Mouse (Mus musculus): ENCODE measurements at regions not wholly inside any gene's neighbourhood (a gene's known extent, or its start where the extent isn't known, plus 50 kb on each side); places are given as distances from the start of the nearest gene placed in this dataset.

- DNase-seq (ENCODE audit: extremely low read depth): no peak
Observed at GRCm38 (mm10) chr13:81020106-81020747, 137.0 kb downstream of the Arrdc3 start.

DNA sequence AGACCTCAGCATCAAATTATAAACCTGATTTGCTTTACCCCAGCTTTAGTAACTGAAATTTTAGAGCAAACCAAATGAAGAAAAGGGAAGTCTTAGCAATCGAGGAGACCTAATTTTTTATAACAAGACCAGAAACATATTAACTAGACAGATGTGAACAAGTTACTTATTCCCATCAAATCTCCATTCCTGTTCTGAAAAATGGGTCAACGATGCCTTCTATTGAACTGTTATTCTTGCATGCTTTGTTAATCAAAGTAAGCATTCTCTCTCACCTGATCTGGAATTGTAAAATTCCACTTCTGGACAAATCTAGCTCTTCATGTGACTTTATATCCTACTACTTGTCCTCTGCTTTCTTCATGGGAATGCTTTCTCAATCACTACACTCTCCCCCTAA lies 137.6 kb downstream of the Arrdc3 start:
- Histone ChIP-seq H3K27ac (ENCODE audit: insufficient read depth, low read depth) (no peak overlapping the region), H3K79me2 (replicated peaks; ENCODE audit: control insufficient read depth, extremely low read depth, insufficient read depth, poor library complexity, severe bottlenecking) (no peaks in the 10 kb centered on the region), H3K9ac (ENCODE audit: insufficient read depth, low read depth) (no peak overlapping the region), H3K36me3 (replicated peaks in 1 of 2; ENCODE audit: control insufficient read depth in 1 of 2, insufficient read depth in 1 of 2, low read length in 1 of 2) (no peaks in the 10 kb centered on the region), H3K9me3 (replicated peaks; ENCODE audit: low read length) (no peaks in the 10 kb centered on the region), H3K27me3 (replicated peaks) (no peaks in the 10 kb centered on the region), H3K4me2 (ENCODE audit: insufficient read depth, low read depth, poor library complexity, severe bottlenecking) (no peak overlapping the region), H3K4me3 (replicated peaks in 1 of 3; ENCODE audit: low read depth in 2 of 3, low read length in 2 of 3, poor library complexity in 1 of 3) (no peak overlapping the region), H3K4me1 (ENCODE audit: control insufficient read depth in 1 of 2, insufficient read depth in 2 of 2) (peaks cover 0 to 4% of the 10 kb centered on the region in 2 experiments; a peak in 1 of 4 replicates)
- in situ Hi-C loops (cut with MboI; ENCODE audit: low pct_ligation_motif_present, low pct_unique_long_range_greater_than_20kb, low sequenced_read_pairs): no loop called here
- no peak for TF ChIP-seq NRF1 (IDR thresholded peaks at IDR 0.05; ENCODE audit: low read depth, low read length)
- no peak for TF ChIP-seq ZNF384 (IDR thresholded peaks at IDR 0.05; ENCODE audit: low read depth, low read length)
- TF ChIP-seq ZKSCAN1 (IDR thresholded peaks at IDR 0.05; ENCODE audit: borderline replicate concordance, low read depth, low read length): no peak
- no peak for TF ChIP-seq EP300 (IDR thresholded peaks at IDR 0.05; ENCODE audit: low read length)
- TF ChIP-seq E2F4 (IDR thresholded peaks at IDR 0.05; ENCODE audit: insufficient replicate concordance, low read depth, low read length): no peak
- TF ChIP-seq POLR2AphosphoS2 (IDR thresholded peaks at IDR 0.05; ENCODE audit: low read depth, low read length): no peak
- TF ChIP-seq TBP (conservative IDR thresholded peaks at IDR 0.05; ENCODE audit: low read depth, low read length): no peak
- TF ChIP-seq TCF12 (IDR thresholded peaks at IDR 0.05; ENCODE audit: low read depth, low read length): no peak
- TF ChIP-seq MYC (IDR thresholded peaks at IDR 0.05; ENCODE audit: low read depth, low read length): no peak
- no peak for TF ChIP-seq UBTF (IDR thresholded peaks at IDR 0.05; ENCODE audit: low read depth, low read length)
- no peak for TF ChIP-seq JUND (conservative IDR thresholded peaks at IDR 0.05; ENCODE audit: low read depth, low read length)
- no peak for TF ChIP-seq ETS1 (conservative IDR thresholded peaks at IDR 0.05; ENCODE audit: low read depth, low read length)
- no peak for TF ChIP-seq JUN (IDR thresholded peaks at IDR 0.05; ENCODE audit: insufficient read depth, low read depth, low read length)
- dilution Hi-C loops (cut with MboI; ENCODE audit: extremely low pct_ligation_motif_present, extremely low pct_unique_long_range_greater_than_20kb, low sequenced_read_pairs): no loop called here
- DNase-seq (ENCODE audit: extremely low read depth): no peak

More at GRCm38 (mm10) chr13:81020106-81020747, 137.0 kb downstream of the Arrdc3 start:
- Histone ChIP-seq H3K4me3 (replicated peaks in 1 of 3; ENCODE audit: low read depth in 2 of 3, low read length in 2 of 3, poor library complexity in 1 of 3) (no peak overlapping the region), H3K27me3 (replicated peaks) (no peaks in the 10 kb centered on the region), H3K36me3 (replicated peaks in 1 of 2; ENCODE audit: control insufficient read depth in 1 of 2, insufficient read depth in 1 of 2, low read length in 1 of 2) (no peaks in the 10 kb centered on the region), H3K4me2 (ENCODE audit: insufficient read depth, low read depth, poor library complexity, severe bottlenecking) (no peak overlapping the region), H3K9me3 (replicated peaks; ENCODE audit: low read length) (no peaks in the 10 kb centered on the region), H3K79me2 (replicated peaks; ENCODE audit: control insufficient read depth, extremely low read depth, insufficient read depth, poor library complexity, severe bottlenecking) (no peaks in the 10 kb centered on the region), H3K4me1 (ENCODE audit: control insufficient read depth in 1 of 2, insufficient read depth in 2 of 2) (no peaks in the 10 kb centered on the region), H3K27ac (ENCODE audit: insufficient read depth, low read depth) (no peak overlapping the region), H3K9ac (ENCODE audit: insufficient read depth, low read depth) (no peak overlapping the region)
- TF ChIP-seq ZMIZ1 (IDR thresholded peaks at IDR 0.05; ENCODE audit: low read depth, low read length) (no peak), EP300 (IDR thresholded peaks at IDR 0.05; ENCODE audit: low read length) (no peak), HCFC1 (IDR thresholded peaks at IDR 0.05; ENCODE audit: low read depth, low read length) (no peak), USF2 (conservative IDR thresholded peaks at IDR 0.05; ENCODE audit: low read depth, low read length) (no peak), MEF2A (IDR thresholded peaks at IDR 0.05; ENCODE audit: borderline replicate concordance, low read depth, low read length) (no peak), ZC3H11A (IDR thresholded peaks at IDR 0.05; ENCODE audit: low read depth, low read length) (no peak), RAD21 (IDR thresholded peaks at IDR 0.05; ENCODE audit: low read depth, low read length) (no peak)
- in situ Hi-C loops (cut with MboI; ENCODE audit: low pct_ligation_motif_present, low pct_unique_long_range_greater_than_20kb, low sequenced_read_pairs): no loop called here
- dilution Hi-C loops (cut with MboI; ENCODE audit: extremely low pct_ligation_motif_present, extremely low pct_unique_long_range_greater_than_20kb, low sequenced_read_pairs): no loop called here

Measured in CH12.LX (cell line).